Mouse (Mus musculus) heart, adult 2 months (tissue): ENCODE measurements around the gene Ufc1.

Source experiments
- CTCF ChIP-seq: fragments of 200-600 bp; IDR thresholded peaks from 2 replicates; pipeline ENCODE4 v1.8.1; 2022; ENCODE audit warnings: antibody characterized with exemption, mild to moderate bottlenecking, moderate library complexity
- EP300 ChIP-seq: fragments of 200-500 bp; IDR thresholded peaks from 2 replicates; pipeline ENCODE4 v1.6.1; 2011; ENCODE audit warnings: low read depth, low read length, control low read depth; ENCODE audit not compliant: insufficient read depth
- POLR2A ChIP-seq: fragments of 200-500 bp; IDR thresholded peaks from 2 replicates; pipeline ENCODE4 v1.6.1; 2011; ENCODE audit warnings: mild to moderate bottlenecking, low read depth, low read length, control low read depth; ENCODE audit not compliant: insufficient read depth

GRCm38 (mm10) chr1:171325571-171325970 lies 30.7 kb upstream of the Ufc1 start:
- no peak for TF ChIP-seq CTCF
- no peak for TF ChIP-seq EP300
- no peak for TF ChIP-seq POLR2A
